Mouse (Mus musculus) spleen, adult 2 months (tissue): ENCODE results near the gene Ifit3b.
"Not testable (repeated sequence)": the region's sequence is repeated elsewhere in the genome, so short reads cannot be mapped to it uniquely, and the experiment has no call there.

Experiments used
- CTCF ChIP-seq: fragments of 200-500 bp; IDR thresholded peaks from 2 replicates; pipeline ENCODE4 v1.5.1; 2011; ENCODE audit warnings: mild to moderate bottlenecking, inconsistent platforms; ENCODE audit not compliant: insufficient read depth, insufficient read length, insufficient replicate concordance; ENCODE audit errors: extremely low read depth
- POLR2A ChIP-seq: fragments of 200-500 bp; IDR thresholded peaks from 2 replicates; pipeline ENCODE4 v1.6.1; 2011; ENCODE audit warnings: low read depth, low read length, inconsistent platforms

- TF ChIP-seq CTCF, POLR2A: not testable (repeated sequence)
These were observed 19.7 kb upstream of the Ifit3b start for GRCm38 (mm10) chr19:34587898-34588692.
